Mouse (Mus musculus): Measurements from ENCODE around the gene Ddc. TPM values are rescaled to one million over a fixed set of nuclear protein-coding genes. Genes with fewer than 3 reads are reported as not detected.
A peak's percentile ranks its signal among the peaks of the same experiment; 100 is the strongest.

Gene Ddc
- total RNA-seq, 2 experiments from 2014 or later: not detected

DNA sequence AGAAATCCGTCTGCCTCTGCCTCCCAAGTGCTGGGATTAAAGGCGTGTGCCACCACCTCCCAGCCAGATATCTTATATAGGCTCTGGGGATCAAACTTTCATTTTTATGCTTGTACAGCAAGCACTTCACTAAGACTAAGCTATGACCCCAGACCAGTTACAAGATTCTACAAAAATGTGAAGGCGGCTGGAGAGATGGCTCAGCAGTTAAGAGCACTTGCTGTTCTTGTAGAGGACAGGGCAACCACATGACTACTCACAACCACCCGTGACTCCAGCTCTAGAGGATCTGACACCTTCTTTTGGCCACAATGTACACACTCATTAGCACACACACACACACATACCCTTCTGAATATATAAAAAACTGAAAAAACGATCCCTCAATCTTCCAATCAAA lies 93.5 kb downstream of the Ddc start:
- ATAC-seq (replicated peaks; ENCODE audit: poor library complexity): no peak

DNA sequence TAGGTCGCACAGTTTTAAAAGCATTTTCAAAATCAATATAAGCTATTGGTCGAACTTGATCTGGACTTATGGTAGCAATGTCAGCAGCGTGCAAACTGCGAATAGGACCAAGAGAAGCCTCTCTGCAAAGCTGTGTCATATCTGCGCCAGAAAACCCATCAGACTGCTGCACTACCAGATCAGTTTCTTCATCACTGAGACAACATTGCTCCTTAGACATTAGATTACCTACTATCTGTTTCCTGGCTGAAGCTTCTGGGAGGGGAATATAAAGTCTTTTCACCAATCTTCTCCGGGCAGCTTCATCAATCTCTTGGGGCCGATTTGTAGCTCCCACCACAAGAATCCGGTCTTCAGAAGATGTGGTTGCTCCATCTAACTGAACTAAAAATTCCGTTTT lies 96.9 kb downstream of the Ddc start:
- peak; percentile 69 for ATAC-seq (replicated peaks; ENCODE audit: poor library complexity)

DNA sequence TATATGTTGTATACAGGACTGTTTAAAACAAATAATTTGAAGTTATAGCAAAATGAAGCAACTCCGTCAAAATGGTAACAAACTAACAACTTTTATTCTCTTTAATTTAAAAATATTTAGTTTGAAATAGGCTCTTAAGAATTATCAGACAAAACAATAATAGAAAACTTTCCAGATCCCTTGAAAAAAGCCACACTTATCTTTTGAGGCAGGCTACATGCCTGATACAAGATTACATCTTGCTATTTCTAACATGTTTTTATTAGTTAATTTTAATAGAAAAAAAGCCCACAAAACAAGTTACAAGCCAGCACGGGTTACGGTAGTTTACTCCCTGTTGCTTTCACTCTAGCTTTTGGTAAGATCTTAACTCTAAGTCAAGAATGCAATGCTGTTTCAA lies 97.6 kb downstream of the Ddc start:
- ATAC-seq (replicated peaks; ENCODE audit: poor library complexity): no peak

DNA sequence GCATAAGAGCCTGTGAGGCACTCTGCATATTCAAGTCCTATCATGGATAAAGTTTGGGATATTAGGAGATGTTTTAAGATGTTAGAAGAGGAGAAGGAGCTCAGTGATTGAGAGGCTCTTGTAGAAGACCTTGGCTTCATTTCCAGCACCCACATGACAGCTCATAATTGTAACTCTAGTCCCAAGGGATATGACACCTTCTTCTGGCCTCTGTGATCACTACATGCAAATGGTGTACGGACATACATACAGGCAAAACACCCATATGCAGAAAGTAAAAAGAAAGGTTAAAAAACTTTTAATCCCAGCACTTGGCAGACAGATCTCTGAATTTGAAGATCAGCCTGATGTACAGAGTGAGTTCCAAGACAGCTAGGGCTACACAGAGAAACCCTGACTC lies 99.3 kb downstream of the Ddc start:
- no peak for ATAC-seq (replicated peaks; ENCODE audit: poor library complexity)

DNA sequence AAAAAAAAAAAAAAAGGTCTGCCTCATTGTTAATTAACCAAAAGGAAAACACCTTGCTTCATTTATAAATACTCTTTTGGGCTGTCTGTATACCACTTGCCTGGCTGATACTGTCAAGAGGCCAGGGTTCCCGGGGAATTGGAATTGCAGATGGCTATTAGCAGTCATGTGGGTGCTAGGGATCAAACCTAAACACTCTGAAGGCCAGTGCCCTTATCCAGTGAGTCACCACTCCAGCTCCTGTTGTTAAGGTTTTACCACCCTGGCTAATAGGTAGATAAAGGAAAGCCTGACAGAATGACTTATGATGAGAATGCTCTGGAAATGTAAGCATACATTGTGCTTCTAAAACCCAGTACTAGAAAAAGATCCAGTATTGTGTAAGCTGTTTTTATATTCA lies 103.3 kb downstream of the Ddc start:
- no peak for ATAC-seq (replicated peaks; ENCODE audit: poor library complexity)

DNA sequence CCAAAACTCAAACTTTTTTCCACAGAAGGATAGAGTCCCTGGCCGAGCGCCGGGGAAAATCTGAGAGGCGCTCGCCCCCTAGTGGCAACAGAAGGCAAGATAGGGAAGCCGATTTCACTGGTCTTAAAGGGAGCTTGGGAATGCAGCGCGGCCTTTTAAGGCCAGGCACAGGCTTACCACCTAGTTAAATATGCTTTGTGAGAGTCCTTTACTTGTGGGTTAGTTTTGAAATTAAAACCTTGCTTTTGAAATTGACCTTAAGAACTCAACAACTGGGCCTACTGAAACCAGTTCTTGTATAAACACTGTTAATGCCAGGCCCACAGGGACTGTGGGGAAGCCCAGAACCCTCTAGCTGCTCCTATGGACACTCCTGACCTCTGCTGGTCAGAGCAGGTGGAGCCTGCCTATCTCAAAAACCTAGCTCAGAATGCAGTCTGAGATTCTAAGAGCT lies 109.4 kb downstream of the Ddc start:
- ATAC-seq (replicated peaks; ENCODE audit: poor library complexity): peak; percentile 87

DNA sequence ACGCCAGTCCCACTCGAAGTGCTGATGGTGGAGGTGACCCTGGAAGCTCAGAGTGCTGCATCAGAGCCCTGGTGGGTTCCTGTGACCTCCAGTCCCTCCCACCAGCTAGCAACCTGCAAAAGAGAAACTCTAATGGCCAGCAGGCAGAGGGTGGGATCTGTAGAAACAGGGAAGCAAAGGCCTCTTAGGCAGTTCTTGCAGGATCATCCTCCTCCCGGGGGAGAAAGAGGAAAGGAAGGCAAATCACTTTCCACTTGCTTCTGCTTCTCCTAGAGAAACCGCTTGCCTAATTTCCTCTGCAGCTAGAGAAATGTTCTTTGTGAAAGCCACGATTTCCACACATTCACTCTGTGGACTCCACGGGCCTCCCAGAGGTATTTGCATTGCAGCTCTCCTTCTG lies 112.5 kb downstream of the Ddc start:
- peak; percentile 47 for ATAC-seq (replicated peaks; ENCODE audit: poor library complexity)

DNA sequence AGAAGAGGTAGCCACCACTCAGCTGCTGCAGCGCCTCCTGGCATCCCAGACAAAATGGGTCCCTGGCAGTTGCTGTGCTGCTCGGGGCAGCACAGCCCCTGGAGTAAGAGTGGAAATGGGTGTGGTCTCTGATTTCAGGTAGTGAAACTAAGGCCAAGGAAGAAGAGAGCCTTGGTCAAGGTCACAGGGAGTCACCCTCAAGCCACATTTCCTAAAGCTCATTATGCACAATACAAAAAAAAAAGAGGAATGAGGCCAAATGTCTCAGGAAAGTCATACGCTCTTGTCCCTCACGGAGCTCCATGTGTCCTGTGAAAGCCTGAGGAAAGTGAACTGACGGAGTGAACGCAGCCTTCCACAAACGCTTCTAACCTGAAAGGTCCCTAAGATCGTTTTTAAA lies 116.2 kb downstream of the Ddc start:
- ATAC-seq (replicated peaks; ENCODE audit: poor library complexity): peak; percentile 76

DNA sequence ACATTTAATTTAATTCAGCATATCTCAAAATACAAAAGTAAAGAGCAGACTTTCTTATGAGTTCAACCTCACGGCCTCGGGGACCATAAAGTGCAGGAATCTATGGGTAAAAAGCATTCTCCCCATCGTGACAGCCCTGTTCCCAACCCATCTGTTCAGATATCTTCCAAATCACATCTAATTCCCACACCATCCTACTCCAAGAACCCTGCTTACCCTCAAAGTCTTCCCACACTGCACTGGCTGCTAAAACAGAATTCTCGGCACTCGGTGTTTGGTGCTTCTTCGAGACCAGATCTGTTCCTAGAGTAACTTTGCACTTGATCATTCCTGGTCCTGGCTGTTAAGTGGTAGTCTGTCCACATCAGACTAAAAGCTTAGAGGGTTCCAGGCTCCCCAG lies 119.6 kb downstream of the Ddc start:
- no peak for ATAC-seq (replicated peaks; ENCODE audit: poor library complexity)

DNA sequence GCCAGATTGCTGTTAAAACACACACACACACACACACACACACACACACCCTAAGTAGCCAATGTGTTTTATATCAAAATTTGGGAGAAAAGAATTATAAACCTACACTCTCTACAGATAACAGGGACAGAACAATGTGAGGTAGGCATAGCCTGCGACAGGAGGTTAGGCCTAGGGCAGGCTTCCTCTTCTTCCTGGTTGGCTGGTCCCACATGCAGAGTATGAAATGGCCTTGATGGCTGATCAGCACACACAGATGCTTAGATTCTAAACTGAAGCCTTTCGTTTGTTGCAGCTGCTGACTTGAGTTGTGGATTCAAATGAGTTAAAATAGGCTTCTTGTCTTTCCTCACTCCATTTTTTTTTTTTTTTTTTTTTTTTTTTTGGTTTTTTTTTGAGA lies 120.1 kb downstream of the Ddc start:
- no peak for ATAC-seq (replicated peaks; ENCODE audit: poor library complexity)

DNA sequence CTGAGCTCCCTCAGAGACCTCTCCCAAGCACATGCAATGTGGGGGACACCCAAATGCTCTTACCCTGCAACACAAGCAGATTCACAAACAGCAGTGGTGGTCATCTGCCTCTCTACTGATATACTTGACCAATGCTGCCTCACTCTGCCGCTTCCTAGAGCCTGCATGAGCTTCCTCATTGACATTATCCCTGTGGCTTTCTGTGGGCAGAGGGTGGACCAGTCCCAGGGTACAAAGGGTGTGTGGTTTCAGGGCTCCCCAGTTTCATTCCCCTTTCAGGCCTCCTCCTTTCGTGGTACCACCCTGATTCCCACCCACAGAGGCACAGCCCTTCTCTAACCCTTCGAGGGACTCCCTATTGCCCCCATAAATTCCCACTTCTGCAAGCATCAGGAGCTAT lies 120.7 kb downstream of the Ddc start:
- peak; percentile 12; the same call in 1 of the 2 replicates for ATAC-seq (replicated peaks; ENCODE audit: poor library complexity)

DNA sequence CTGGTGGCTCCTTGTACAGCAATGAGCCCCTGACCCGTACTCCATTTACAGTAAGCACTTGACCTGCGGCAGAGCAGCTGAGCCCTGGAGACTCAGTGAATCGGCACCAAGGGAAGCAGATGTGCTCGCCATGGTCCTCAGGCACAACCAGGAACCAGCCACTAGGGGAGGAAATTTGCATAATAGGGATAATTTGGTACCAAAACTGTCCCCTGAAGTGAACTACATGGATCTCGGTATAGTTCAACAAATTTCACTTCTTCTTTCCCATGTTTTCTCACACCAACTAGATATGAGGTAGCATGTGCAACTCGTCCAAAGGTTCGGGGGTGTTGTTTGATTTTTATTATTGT lies 121.1 kb downstream of the Ddc start:
- ATAC-seq (replicated peaks; ENCODE audit: poor library complexity): peak; percentile 47

DNA sequence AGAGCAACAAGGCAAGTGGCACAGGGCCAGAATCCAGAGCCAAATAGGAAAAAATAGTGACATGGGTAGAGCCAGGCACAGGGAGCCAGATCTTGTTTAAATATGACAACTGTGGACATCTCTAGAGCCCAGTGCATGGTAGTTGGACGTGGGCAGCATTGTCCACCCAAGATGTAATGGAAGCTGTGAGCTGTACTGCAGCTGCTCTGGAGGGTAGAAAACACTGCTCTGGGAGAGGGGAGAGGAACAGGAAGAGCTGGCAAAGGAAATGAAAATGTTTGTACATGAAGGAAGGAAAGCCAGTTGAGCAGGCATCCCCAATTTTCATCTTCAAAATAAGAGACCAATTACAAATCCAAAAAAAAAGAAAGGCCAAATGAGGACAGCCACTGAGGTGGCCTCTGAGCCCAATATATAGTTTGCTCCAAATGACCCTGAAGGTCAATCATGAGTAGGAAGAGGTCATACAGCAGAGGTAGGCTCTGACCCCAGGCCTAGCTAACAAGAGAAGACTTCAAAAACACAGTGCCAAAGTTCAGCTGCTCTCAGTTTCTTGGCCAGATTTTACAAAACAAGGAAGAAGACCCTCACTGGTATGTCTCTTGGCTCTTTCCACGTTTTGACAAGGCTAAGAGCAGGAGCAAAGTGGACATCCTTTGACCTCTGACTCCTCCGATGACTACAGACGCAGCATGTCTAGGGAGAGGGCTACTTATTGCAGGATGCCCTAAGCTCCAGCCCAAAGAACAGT lies 121.7 kb downstream of the Ddc start:
- ATAC-seq (replicated peaks; ENCODE audit: poor library complexity): no peak

DNA sequence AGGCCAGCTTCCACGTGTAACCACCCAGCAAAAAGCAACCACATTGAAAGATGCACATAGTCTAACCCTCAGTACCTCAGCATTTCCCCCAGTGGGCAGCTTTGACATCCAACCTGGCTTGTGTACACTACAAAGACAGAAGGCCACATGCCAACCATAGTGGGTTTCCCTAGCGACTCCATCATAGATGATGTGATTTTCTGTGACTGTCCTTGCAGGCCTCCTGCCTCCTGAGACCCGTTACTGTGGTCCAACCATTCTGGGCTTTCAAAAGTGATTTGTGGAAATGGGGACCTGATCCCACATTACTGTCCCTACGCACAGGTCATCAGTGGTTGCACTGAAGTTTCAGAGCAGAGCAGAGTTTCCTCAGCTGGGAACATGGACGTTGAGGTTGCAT lies 123.1 kb downstream of the Ddc start:
- ATAC-seq (replicated peaks; ENCODE audit: poor library complexity): no peak

DNA sequence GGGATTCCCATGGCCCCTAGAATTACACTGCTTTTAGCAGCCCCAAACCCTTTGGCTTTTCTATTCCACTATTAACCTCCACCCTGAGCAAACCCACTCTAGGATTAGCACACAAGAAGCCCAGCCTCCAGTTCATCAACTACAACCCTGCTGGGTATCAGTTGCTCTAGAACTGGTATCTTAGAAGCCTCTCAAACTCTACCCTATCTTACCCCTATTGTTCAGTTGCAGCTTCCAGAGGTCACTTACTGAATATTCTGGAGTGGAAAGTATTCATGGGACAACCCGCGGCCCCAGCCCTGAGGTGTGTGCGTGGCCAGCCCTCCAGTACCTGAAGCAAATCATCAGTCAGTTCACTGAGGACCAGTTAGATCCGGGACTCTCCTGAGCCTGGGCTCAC lies 123.6 kb downstream of the Ddc start:
- no peak for ATAC-seq (replicated peaks; ENCODE audit: poor library complexity)

DNA sequence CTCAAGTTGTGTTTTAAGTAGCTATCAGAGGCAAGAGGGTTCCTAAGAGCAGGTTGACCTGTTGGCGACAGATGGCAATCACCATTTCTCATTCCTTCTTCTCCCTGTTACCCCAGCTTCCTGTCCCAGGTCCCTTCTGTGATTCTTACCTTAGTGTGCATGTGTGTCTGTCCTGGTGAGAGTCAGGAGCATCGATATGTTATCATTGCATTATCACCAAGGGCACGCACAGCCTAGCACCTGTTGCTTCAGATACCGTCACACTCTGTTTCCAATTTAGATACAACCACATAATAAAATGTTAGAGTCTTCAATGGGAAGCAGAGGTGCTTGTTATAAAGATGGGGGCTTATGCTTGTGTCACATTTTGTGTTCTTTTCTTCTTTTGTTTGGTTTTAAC lies 125.7 kb downstream of the Ddc start:
- no peak for ATAC-seq (replicated peaks; ENCODE audit: poor library complexity)

DNA sequence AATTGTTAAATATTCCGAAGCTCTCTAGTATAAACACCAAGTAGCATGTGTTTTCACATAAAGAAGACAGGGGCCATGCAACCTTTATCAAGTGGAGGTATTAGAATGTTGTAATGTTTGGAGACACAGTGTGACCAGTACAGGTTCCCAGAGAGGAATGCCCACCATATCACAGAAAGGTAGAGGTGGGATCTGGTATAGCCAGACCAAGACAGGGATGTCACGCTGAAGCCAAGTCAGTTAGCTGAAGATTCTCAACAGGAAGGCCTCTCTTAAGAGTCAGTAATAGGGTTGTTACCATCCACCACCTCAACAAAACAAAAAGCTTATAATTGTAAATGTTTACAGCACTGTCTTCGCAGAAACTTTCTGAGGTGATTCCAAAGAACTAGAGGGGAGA lies 127.3 kb downstream of the Ddc start:
- no peak for ATAC-seq (replicated peaks; ENCODE audit: poor library complexity)

DNA sequence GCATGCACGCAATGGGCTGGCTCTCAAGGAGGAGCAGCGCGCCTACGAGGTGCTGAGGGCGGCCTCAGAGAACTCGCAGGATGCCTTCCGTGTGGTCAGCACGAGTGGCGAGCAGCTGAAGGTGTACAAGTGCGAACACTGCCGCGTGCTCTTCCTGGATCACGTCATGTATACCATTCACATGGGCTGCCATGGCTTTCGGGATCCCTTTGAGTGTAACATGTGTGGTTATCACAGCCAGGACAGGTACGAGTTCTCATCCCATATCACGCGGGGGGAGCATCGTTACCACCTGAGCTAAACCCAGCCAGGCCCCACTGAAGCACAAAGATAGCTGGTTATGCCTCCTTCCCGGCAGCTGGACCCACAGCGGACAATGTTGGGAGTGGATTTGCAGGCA lies 128.7 kb downstream of the Ddc start:
- no peak for ATAC-seq (replicated peaks; ENCODE audit: poor library complexity)

DNA sequence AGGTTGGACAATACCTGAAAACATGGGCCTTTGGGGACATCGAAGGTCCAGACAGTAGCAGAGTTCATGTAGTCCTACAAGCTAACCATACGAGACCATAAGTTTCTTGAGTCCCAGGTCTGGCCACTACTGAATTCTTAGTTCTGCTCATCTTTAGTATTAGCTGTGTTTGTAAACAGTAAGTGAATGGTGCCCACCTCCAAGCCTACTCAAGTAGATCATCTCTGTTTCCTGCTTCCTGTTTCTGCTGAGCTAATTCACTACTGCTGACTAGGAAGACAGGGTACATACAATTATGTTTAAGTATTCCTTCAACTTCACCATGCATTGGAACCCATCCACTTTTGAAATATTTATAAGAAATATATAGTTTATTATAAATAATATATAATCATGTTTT lies 129.9 kb downstream of the Ddc start:
- ATAC-seq (replicated peaks; ENCODE audit: poor library complexity): no peak

DNA sequence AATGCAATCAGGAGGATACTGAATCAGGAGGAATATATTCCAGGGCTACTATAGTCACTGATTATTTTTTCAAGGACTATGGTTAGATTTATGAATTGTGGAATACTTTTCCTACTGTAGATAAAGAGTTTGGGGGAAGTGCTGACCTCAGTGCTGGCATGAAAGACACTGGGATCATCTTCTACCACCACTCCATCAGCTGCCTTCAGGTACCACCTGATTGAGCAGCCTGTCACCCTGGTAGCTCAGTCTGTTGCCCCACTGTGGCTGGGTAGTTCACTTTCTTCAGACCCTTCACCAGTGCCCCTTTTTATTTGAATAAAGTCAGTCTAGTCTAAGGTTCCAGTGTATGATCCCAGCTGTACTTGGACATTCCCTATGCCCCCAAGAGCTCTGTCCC lies 131.2 kb downstream of the Ddc start:
- no peak for ATAC-seq (replicated peaks; ENCODE audit: poor library complexity)

DNA sequence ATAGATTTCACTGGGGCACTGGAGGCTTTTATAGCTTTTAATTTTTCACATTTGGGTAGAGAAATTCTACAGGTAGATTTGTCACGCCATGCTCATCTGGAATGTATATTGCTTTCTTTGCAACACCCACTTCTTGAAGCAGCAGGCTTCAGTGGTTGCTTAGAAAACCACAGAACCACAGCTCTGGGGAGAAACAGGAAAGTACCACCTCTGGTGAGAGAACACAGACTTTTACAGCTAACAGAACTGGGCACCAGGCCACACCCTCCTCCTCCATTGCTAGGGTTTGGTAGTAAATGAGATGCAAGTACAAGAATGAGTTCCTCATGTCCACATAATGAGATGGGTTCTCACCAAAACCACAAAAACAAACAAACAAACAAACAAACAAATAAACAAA lies 131.8 kb downstream of the Ddc start:
- ATAC-seq (replicated peaks; ENCODE audit: poor library complexity): peak; percentile 61

DNA sequence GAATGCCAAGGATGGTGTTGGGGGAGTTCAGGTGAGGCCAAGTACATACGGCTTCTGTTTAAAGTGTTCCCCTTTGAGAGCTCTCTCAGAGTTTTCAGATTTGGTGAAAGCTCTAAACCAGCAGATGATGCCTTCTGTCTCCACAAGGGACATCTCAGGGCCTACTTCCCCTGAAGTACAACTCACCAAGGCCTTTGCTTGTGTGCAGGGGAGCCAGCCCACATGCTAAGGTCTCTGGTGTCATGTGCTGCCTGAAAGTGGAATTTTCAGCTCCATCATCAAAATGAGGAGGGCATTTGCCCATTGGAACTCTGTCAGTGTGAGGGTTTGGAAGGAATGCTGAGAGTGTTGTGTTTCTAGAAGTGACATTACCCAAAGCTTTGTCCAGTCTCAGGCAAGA lies 132.5 kb downstream of the Ddc start:
- ATAC-seq (replicated peaks; ENCODE audit: poor library complexity): no peak
